Comparison of ENCODE assay signal across 16 mouse cellular contexts in genomic region chr2:113902406-113902805, GRCm38 (mm10). TPM values are rescaled to one million over a fixed set of nuclear protein-coding genes. Genes with fewer than 3 reads are reported as not detected.
A peak's percentile ranks its signal among the peaks of the same experiment; 100 is the strongest.
DNase-seq lines count a peak whose midpoint lies in the region; ATAC-seq lines count a peak whose summit lies in the region.
"Had no signal": no experiment of that assay in that cellular context is flagged by ENCODE, and none has a peak within 500 bp of the region (broad histone marks: within the 10 kb centered on the region; RNA-seq: fewer than 3 reads in every experiment).

No protein-coding gene starts in this region.

- H3K27ac ChIP-seq in heart, embryonic 12.5 days (ENCODE audit: poor library complexity, severe bottlenecking): no peak overlapping the region
- H3K27ac ChIP-seq: hindbrain, embryonic 12.5 days; layer of hippocampus, adult 2 months; limb, embryonic 10.5 days; liver, embryonic 14.5 days had no signal

- H3K9me3 ChIP-seq in heart, embryonic 12.5 days (replicated peaks): no peaks in the 10 kb centered on the region
- H3K9me3 ChIP-seq: hindbrain, embryonic 12.5 days; limb, embryonic 10.5 days had no signal

- H3K9ac ChIP-seq in heart, embryonic 12.5 days: no peak overlapping the region
- H3K9ac ChIP-seq: hindbrain, embryonic 12.5 days; liver, embryonic 14.5 days had no signal

- no peaks in the 10 kb centered on the region for H3K27me3 ChIP-seq in heart, embryonic 12.5 days (replicated peaks)
- H3K27me3 ChIP-seq: hindbrain, embryonic 12.5 days; Patski had no signal

- H3K4me3 ChIP-seq in heart, embryonic 12.5 days: no peak overlapping the region
- H3K4me3 ChIP-seq: hindbrain, embryonic 12.5 days; layer of hippocampus, adult 2 months; limb, embryonic 10.5 days had no signal

- peaks cover 18% of the 10 kb centered on the region for H3K4me1 ChIP-seq in heart, embryonic 12.5 days (replicated peaks)
- H3K4me1 ChIP-seq: hindbrain, embryonic 12.5 days; limb, embryonic 10.5 days had no signal

- ATAC-seq in heart, embryonic 12.5 days (ENCODE audit: insufficient number of reproducible peaks, low FRiP score): no peak
- ATAC-seq: activated CD4-positive, CD25-positive, alpha-beta regulatory T cell, adult 4 months; Patski had no signal

- no peaks in the 10 kb centered on the region for H3K36me3 ChIP-seq in heart, embryonic 12.5 days
- H3K36me3 ChIP-seq: hindbrain, embryonic 12.5 days; limb, embryonic 10.5 days had no signal

- no peak overlapping the region for H3K4me2 ChIP-seq in heart, embryonic 12.5 days
- H3K4me2 ChIP-seq: hindbrain, embryonic 12.5 days had no signal

- DNase-seq in heart, adult 11 months: peak; percentile 64
- DNase-seq in kidney, postnatal 36 days: peak; percentile 17 to 49
- no peak for DNase-seq in kidney, adult 18-20 months
- DNase-seq in 3T3-L1 (ENCODE audit: low read depth, low spot score): peak; percentile 10
- DNase-seq in adrenal gland, adult 8-10 months: peak; percentile 70
- no peak for DNase-seq in urinary bladder, postnatal 4 days (ENCODE audit: low spot score in 2 of 2)
- DNase-seq: cerebellum, adult 2 months; midbrain, embryonic 14.5 days; right cerebral cortex, adult 18-20 months had no signal

RNA-seq across cellular contexts. Expression of gene Arhgap11a, which starts 53.9 kb away (rescaled TPM):
- polyA plus RNA-seq in heart, embryonic 12.5 days (2016; fragmentation: Nextera tagmentation; extraction: Ambion mirVana): 38.1 and 38.5 TPM in 2 replicates
- total RNA-seq in adrenal gland, adult 8-10 months (2022): 1 to 10 TPM; 2.1 to 2.8 (median 2.3) TPM

Comparison
In these comparisons a context has a peak if more than half of its experiments do, and no peak if none do; other contexts are left out.
1. DNase-seq: peak in heart, adult 11 months (single experiment), kidney, postnatal 36 days (2 of 2), 3T3-L1 (single experiment) and adrenal gland, adult 8-10 months (single experiment); none in kidney, adult 18-20 months (single experiment) and urinary bladder, postnatal 4 days (0 of 2).